Comparison of ENCODE assay signal across 22 mouse cellular contexts in the genomic region with DNA sequence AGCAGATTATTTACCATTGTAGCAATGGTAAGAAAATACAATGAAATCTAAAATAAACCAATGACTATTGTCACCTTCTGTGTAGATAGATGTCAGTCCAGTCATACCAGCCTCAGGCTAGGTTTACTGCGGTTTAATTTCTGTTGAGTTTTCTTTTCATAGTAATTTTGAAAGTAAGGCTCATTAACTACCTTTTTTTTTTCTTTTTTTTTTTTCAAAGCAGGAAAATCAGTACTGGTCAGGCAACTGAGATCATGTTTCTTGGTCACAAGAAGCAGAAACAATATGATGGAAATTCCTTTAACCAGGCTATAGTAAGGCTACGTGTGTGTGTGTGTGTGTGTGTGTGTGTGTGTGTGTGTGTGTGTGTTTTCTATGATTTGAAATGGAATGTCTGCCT.
DNase-seq lines count a peak whose midpoint lies in the region; TF ChIP-seq lines count a peak whose summit lies in the region.
"Had no signal": no experiment of that assay in that cellular context is flagged by ENCODE, and none has a peak within 500 bp of the region (broad histone marks: within the 10 kb centered on the region; RNA-seq: fewer than 3 reads in every experiment).

No protein-coding gene starts in this region.

- intact Hi-C loops in heart, postnatal 10 days (cut with DNase I) = no loop called here

- no peaks in the 10 kb centered on the region for H3K27me3 ChIP-seq in E14TG2a.4 (ENCODE audit: insufficient read depth, low read length)
- H3K27me3 ChIP-seq: embryonic facial prominence, embryonic 12.5 days; forebrain, embryonic 13.5 days; forebrain, embryonic 15.5 days; Patski had no signal

- peak; percentile 11 for DNase-seq in A20 (ENCODE audit: low read depth, low spot score)
- no peak for DNase-seq in thymus, postnatal 4 days
- DNase-seq in heart, postnatal 10 days = no peak
- DNase-seq: adrenal gland, adult 8-10 months; adrenal gland, postnatal 14 days; adrenal gland, postnatal 36 days; cerebellum, adult 11 months; cerebellum, adult 18-20 months; cerebellum, adult 8-10 months; cerebellum, adult 9-11 months; cerebellum, postnatal 14 days; cerebellum, postnatal 36 days; embryo, embryonic 11 days; forebrain, postnatal 0 days had no signal

- H3K4me3 ChIP-seq in E14TG2a.4 (replicated peaks; ENCODE audit: low read length) = peak overlapping the region; percentile 52; the same call in 1 of the 2 replicates
- H3K4me3 ChIP-seq in brown adipose tissue, adult 24 weeks (ENCODE audit: insufficient read depth, low read depth, low read length) = no peak overlapping the region
- H3K4me3 ChIP-seq: embryonic facial prominence, embryonic 10.5 days; embryonic facial prominence, embryonic 12.5 days; forebrain, embryonic 13.5 days; forebrain, embryonic 15.5 days had no signal

- H3K36me3 ChIP-seq in E14TG2a.4 (ENCODE audit: insufficient read depth, low read length) = no peaks in the 10 kb centered on the region
- H3K36me3 ChIP-seq: embryonic facial prominence, embryonic 10.5 days; embryonic facial prominence, embryonic 12.5 days; forebrain, embryonic 15.5 days; G1E had no signal

- H3K27ac ChIP-seq in brown adipose tissue, adult 24 weeks (replicated peaks; ENCODE audit: low read depth, low read length) = peak overlapping the region; percentile 71
- H3K27ac ChIP-seq: embryonic facial prominence, embryonic 10.5 days; embryonic facial prominence, embryonic 12.5 days; forebrain, embryonic 13.5 days; forebrain, embryonic 15.5 days had no signal

- H3K4me1 ChIP-seq in E14TG2a.4 (replicated peaks; ENCODE audit: low read depth, low read length) = no peaks in the 10 kb centered on the region
- peaks cover 2% of the 10 kb centered on the region; the same call in 1 of the 2 replicates for H3K4me1 ChIP-seq in brown adipose tissue, adult 24 weeks (ENCODE audit: control insufficient read depth, insufficient read depth, insufficient read length, low read length)
- H3K4me1 ChIP-seq: embryonic facial prominence, embryonic 10.5 days; embryonic facial prominence, embryonic 12.5 days; forebrain, embryonic 13.5 days; forebrain, embryonic 15.5 days had no signal

- 0 out of 2 replicates have a peak, but pooled peaks cover 9% of the 10 kb centered on the region for H3K9me3 ChIP-seq in E14TG2a.4 (ENCODE audit: low read length)
- H3K9me3 ChIP-seq: embryonic facial prominence, embryonic 10.5 days; embryonic facial prominence, embryonic 12.5 days; forebrain, embryonic 13.5 days; forebrain, embryonic 15.5 days had no signal

- TF ChIP-seq CTCF in E14TG2a.4 (conservative IDR thresholded peaks at IDR 0.05; ENCODE audit: low read length) = no peak
